Mouse (Mus musculus) megakaryocyte, embryonic 14.5 days (primary cell): ENCODE measurements around the gene Fbxo39.

Experiments used
- FLI1 ChIP-seq: IDR thresholded peaks from 2 replicates; pipeline ENCODE4 v1.6.1; 2012; ENCODE audit warnings: low read length, inconsistent platforms, mixed read lengths
- GATA1 ChIP-seq: IDR thresholded peaks from 3 replicates; pipeline ENCODE4 v1.6.1; 2012; ENCODE audit warnings: mixed read lengths, low read length, inconsistent platforms, borderline replicate concordance

- no peak for TF ChIP-seq GATA1
- no peak for TF ChIP-seq FLI1
Measured at GRCm38 (mm10) chr11:72285971-72286480, 28.2 kb upstream of the Fbxo39 start.
